Mouse (Mus musculus): ENCODE measurements around the gene Cfap99. TPM values are rescaled to one million over a fixed set of nuclear protein-coding genes. Genes with fewer than 3 reads are reported as not detected.

Gene Cfap99
- polyA plus RNA-seq (2015; fragmentation: Nextera tagmentation; extraction: Ambion mirVana): 0.14 TPM in 1 of 2 replicates, not detected in the other

DNA sequence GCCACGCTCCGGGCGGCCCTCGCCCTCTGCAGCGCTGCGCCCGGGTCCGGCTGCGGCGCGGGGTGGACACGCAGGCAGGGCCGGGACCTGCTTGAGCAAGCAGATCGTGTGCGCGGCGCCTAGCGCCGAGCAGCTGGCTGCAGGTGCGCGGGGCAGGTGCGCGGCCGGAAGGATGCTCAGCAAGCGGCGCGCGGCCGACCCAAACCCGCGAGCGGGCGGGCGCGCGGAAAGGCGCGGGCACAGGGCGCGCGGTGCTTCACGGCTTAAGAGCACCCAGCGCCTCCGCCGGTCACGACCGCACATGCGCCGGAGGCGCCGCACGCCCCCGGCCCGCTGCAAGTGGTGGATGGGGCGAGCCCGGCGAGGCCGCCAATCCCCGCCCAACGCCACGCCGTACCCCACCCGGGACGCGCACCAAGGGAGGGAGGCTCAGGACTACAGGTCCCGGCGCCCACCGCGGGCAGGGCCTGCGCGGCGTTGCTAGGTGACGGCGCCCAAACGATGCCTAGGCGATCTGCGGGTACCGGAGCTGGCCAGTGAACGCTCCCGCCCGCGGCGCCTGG lies at the start of gene Cfap99, which contains the start of gene Zfyve28:
Gene Cfap99 (plus strand): TSS at position 447 of the 563 bp plus-strand sequence.
Gene Zfyve28 (minus strand): TSS at position 296 of the 563 bp plus-strand sequence.
- peak within 1 kb of the TSS; percentile 92 for H3K4me2 ChIP-seq (ENCODE audit: low read depth, low read length)
- no peak within 1 kb of the TSS for H3K27ac ChIP-seq (ENCODE audit: low read length)
- H3K27me3 ChIP-seq (ENCODE audit: control insufficient read depth, insufficient read depth, low read length): peaks cover 37% of the 10 kb centered on the region
- H3K4me3 ChIP-seq (replicated peaks; ENCODE audit: low read length): peak within 1 kb of the TSS; percentile 59
- H3K36me3 ChIP-seq (ENCODE audit: control insufficient read depth, insufficient read depth, low read length): no peaks in the 10 kb centered on the region
- no peaks in the 10 kb centered on the region for H3K9me3 ChIP-seq (replicated peaks; ENCODE audit: control insufficient read depth, low read length)
- WGBS: under 1% methylated on average over 82 of the region's 83 CpGs
- peak; percentile 93 for ATAC-seq (ENCODE audit: insufficient read depth, low FRiP score)
- peak within 1 kb of the TSS; percentile 60 for H3K9ac ChIP-seq (ENCODE audit: low read length)
- H3K4me1 ChIP-seq (ENCODE audit: control insufficient read depth, insufficient read depth, low read length): peaks cover 12% of the 10 kb centered on the region; the same call in 1 of the 2 replicates

DNA sequence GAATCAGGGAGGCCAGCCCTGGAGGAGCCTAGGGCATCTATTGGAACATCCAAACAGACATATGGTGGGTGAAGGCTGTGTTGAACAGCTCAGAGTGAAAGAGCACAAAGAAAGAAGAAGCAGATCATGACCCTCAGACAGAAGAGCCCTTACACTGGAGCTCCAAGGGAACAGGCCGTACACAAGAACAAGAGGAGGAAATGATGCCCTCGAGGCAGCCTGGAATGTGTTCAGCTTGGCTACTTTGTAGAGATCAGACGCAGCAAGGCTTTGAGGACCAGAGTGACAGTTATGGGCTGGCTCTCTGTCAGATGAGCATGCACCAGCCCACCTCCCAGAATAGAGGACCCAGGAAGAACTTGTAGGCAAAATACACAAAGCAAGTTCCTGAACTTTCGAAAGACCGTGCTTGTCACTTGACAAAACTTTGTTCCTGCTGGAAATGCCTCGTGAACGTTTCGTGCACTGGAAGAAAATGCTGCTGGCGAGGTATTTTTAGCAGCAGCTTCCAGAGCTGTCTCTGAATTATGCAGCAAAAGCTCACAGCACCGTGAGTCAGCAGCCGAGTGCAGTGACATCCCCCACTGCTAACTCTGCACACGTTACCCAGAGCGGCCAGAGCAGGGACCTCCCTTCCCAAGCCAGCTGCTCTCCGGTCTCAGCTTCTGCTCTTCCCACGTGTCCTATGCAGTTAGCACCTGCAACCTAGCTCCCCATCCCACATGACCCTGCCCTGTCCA lies 46.0 kb upstream of the Cfap99 start:
- WGBS: 16% methylated on average over 15 of the region's 15 CpGs
- H3K4me2 ChIP-seq (ENCODE audit: low read depth, low read length): no peak overlapping the region
- H3K9me3 ChIP-seq (replicated peaks; ENCODE audit: control insufficient read depth, low read length): no peaks in the 10 kb centered on the region
- peak overlapping the region; percentile 63; the same call in 1 of the 2 replicates for H3K27ac ChIP-seq (ENCODE audit: low read length)
- 0 out of 2 replicates have a peak overlapping the region, but pooled peaks have one; percentile 1 for H3K9ac ChIP-seq (ENCODE audit: low read length)
- H3K4me1 ChIP-seq (ENCODE audit: control insufficient read depth, insufficient read depth, low read length): peaks cover 8% of the 10 kb centered on the region; the same call in 1 of the 2 replicates
- H3K36me3 ChIP-seq (ENCODE audit: control insufficient read depth, insufficient read depth, low read length): no peaks in the 10 kb centered on the region
- H3K27me3 ChIP-seq (ENCODE audit: control insufficient read depth, insufficient read depth, low read length): no peaks in the 10 kb centered on the region
- no peak overlapping the region for H3K4me3 ChIP-seq (replicated peaks; ENCODE audit: low read length)
- peak; percentile 64 for ATAC-seq (ENCODE audit: insufficient read depth, low FRiP score)

DNA sequence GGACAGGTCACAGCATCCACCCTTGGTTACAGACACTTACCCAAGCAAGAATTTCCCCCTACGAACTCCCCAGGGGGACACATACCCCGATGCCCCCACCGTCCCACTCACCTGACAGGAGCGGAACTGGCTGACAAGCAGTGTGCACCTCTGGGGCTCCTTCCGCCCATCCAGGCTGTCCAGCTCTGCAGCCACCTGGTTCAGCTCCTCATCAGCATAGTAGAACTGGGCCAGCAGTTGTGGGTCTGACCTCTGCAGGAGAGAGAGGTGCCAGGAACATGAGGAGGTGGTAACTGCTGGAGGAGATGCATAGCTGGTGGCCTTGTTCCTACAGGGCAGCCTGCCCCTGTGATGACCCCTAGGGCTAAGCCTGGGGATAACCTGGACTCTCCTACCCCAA lies 45.3 kb upstream of the Cfap99 start:
- H3K27me3 ChIP-seq (ENCODE audit: control insufficient read depth, insufficient read depth, low read length): no peaks in the 10 kb centered on the region
- H3K9ac ChIP-seq (ENCODE audit: low read length): no peak overlapping the region
- no peaks in the 10 kb centered on the region for H3K9me3 ChIP-seq (replicated peaks; ENCODE audit: control insufficient read depth, low read length)
- H3K4me1 ChIP-seq (ENCODE audit: control insufficient read depth, insufficient read depth, low read length): peaks cover 8% of the 10 kb centered on the region; the same call in 1 of the 2 replicates
- H3K4me3 ChIP-seq (replicated peaks; ENCODE audit: low read length): no peak overlapping the region
- no peaks in the 10 kb centered on the region for H3K36me3 ChIP-seq (ENCODE audit: control insufficient read depth, insufficient read depth, low read length)
- 85% methylated on average over 5 of the region's 5 CpGs for WGBS
- 0 out of 2 replicates have a peak, but pooled peaks have one; percentile 40 for ATAC-seq (ENCODE audit: insufficient read depth, low FRiP score)
- H3K27ac ChIP-seq (ENCODE audit: low read length): no peak overlapping the region
- no peak overlapping the region for H3K4me2 ChIP-seq (ENCODE audit: low read depth, low read length)

DNA sequence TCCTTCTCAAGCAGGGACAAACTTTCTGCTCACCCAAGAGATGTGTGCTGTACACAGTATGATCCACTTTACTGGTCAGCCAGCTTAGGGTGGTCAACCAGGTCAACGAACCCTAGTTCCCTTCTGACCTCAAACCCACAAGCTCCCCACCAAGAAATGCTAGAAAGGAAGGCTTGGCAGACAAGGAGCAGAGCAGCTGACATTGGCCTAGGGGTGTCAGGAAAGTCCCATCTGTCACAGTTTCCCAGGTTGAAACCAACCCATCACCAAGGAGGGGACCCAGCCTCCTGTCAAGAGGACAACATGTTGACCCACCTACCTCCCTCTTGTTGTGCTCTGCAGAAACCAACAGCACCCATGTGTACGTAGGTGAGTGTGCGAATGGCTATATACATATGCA lies 42.0 kb upstream of the Cfap99 start:
- ATAC-seq (ENCODE audit: insufficient read depth, low FRiP score): no peak
- no peaks in the 10 kb centered on the region for H3K36me3 ChIP-seq (ENCODE audit: control insufficient read depth, insufficient read depth, low read length)
- 95% methylated on average over 3 of the region's 3 CpGs for WGBS
- no peak overlapping the region for H3K4me2 ChIP-seq (ENCODE audit: low read depth, low read length)
- H3K4me3 ChIP-seq (replicated peaks; ENCODE audit: low read length): no peak overlapping the region
- H3K9ac ChIP-seq (ENCODE audit: low read length): no peak overlapping the region
- H3K27ac ChIP-seq (ENCODE audit: low read length): no peak overlapping the region
- peaks cover 8% of the 10 kb centered on the region for H3K4me1 ChIP-seq (ENCODE audit: control insufficient read depth, insufficient read depth, low read length)
- H3K9me3 ChIP-seq (replicated peaks; ENCODE audit: control insufficient read depth, low read length): no peaks in the 10 kb centered on the region
- H3K27me3 ChIP-seq (ENCODE audit: control insufficient read depth, insufficient read depth, low read length): no peaks in the 10 kb centered on the region

DNA sequence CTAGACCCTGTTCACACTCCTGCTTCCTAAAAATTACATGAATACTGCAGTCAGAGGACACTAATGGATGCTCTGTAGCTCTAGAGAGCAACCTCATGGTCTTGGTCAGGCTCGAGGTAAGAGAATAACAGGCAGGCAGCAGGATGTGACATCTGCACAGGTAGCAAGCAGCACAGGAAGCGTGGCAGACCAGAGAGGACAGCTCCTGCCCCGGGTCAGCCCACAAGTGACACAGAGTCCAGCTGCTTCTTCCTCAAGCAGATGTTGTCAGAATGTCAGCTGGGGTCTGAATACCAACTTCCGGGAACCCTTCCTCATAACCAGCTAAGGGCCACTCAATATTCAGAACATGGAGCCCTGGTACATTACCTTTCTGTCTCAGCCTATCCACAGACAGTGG lies 39.3 kb upstream of the Cfap99 start:
- no peak overlapping the region for H3K4me3 ChIP-seq (replicated peaks; ENCODE audit: low read length)
- H3K4me2 ChIP-seq (ENCODE audit: low read depth, low read length): no peak overlapping the region
- no peaks in the 10 kb centered on the region for H3K27me3 ChIP-seq (ENCODE audit: control insufficient read depth, insufficient read depth, low read length)
- H3K27ac ChIP-seq (ENCODE audit: low read length): no peak overlapping the region
- no peaks in the 10 kb centered on the region for H3K36me3 ChIP-seq (ENCODE audit: control insufficient read depth, insufficient read depth, low read length)
- peaks cover 7% of the 10 kb centered on the region for H3K4me1 ChIP-seq (ENCODE audit: control insufficient read depth, insufficient read depth, low read length)
- no peaks in the 10 kb centered on the region for H3K9me3 ChIP-seq (replicated peaks; ENCODE audit: control insufficient read depth, low read length)
- whole genome bisulfite sequencing: 70% methylated on average over 4 of the region's 4 CpGs
- no peak for ATAC-seq (ENCODE audit: insufficient read depth, low FRiP score)
- H3K9ac ChIP-seq (ENCODE audit: low read length): no peak overlapping the region

DNA sequence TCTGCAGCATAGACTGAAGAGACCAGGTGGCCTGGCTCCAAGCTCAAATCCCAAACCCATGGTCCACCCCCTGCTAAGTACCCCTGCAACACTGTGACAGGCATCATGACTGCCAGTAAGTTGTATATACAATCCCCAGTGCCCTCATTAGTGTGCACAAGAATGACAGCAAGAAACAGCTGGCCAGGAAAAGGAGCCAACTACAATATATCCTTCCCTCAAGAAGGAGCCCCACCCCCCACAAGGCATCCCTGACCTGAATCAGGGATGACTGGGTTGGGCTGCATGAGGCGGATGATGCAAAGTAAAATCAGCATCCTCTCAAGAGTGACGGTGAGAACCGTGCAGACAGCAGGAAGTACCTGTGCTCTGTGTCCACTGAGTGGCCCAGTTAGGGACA lies 38.3 kb upstream of the Cfap99 start:
- no peaks in the 10 kb centered on the region for H3K36me3 ChIP-seq (ENCODE audit: control insufficient read depth, insufficient read depth, low read length)
- 48% methylated on average over 3 of the region's 3 CpGs for WGBS
- H3K27ac ChIP-seq (ENCODE audit: low read length): no peak overlapping the region
- H3K9ac ChIP-seq (ENCODE audit: low read length): no peak overlapping the region
- H3K4me1 ChIP-seq (ENCODE audit: control insufficient read depth, insufficient read depth, low read length): peaks cover 7% of the 10 kb centered on the region
- no peaks in the 10 kb centered on the region for H3K27me3 ChIP-seq (ENCODE audit: control insufficient read depth, insufficient read depth, low read length)
- ATAC-seq (ENCODE audit: insufficient read depth, low FRiP score): peak; percentile 22; the same call in 1 of the 2 replicates
- H3K9me3 ChIP-seq (replicated peaks; ENCODE audit: control insufficient read depth, low read length): no peaks in the 10 kb centered on the region
- no peak overlapping the region for H3K4me2 ChIP-seq (ENCODE audit: low read depth, low read length)
- H3K4me3 ChIP-seq (replicated peaks; ENCODE audit: low read length): no peak overlapping the region

DNA sequence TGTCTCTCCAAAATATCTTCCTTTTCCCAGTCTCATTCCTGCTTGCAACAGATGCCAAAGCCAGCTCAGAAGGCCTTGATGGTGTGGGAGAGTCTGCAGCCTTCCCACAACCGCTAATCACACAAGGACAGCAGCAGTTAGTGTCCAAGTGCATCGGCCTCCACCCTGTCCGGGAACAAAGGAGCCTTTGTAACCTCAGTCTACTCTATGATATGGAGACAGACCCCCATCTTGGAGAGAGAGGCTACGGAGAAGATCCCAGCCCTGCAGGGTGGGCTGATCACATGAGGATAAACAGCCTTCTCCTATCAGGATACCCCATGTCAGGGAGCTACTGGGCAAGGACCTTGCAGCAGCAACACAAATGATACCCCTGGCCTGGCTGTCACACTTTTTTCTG lies 36.6 kb upstream of the Cfap99 start:
- WGBS: 33% methylated on average over 4 of the region's 4 CpGs
- Histone ChIP-seq H3K4me2 (ENCODE audit: low read depth, low read length) (no peak overlapping the region), H3K4me3 (replicated peaks; ENCODE audit: low read length) (no peak overlapping the region), H3K27me3 (ENCODE audit: control insufficient read depth, insufficient read depth, low read length) (no peaks in the 10 kb centered on the region), H3K9ac (ENCODE audit: low read length) (no peak overlapping the region), H3K36me3 (ENCODE audit: control insufficient read depth, insufficient read depth, low read length) (no peaks in the 10 kb centered on the region), H3K27ac (ENCODE audit: low read length) (no peak overlapping the region), H3K9me3 (replicated peaks; ENCODE audit: control insufficient read depth, low read length) (no peaks in the 10 kb centered on the region), H3K4me1 (ENCODE audit: control insufficient read depth, insufficient read depth, low read length) (peaks cover 7% of the 10 kb centered on the region)
- peak; percentile 31; the same call in 1 of the 2 replicates for ATAC-seq (ENCODE audit: insufficient read depth, low FRiP score)

DNA sequence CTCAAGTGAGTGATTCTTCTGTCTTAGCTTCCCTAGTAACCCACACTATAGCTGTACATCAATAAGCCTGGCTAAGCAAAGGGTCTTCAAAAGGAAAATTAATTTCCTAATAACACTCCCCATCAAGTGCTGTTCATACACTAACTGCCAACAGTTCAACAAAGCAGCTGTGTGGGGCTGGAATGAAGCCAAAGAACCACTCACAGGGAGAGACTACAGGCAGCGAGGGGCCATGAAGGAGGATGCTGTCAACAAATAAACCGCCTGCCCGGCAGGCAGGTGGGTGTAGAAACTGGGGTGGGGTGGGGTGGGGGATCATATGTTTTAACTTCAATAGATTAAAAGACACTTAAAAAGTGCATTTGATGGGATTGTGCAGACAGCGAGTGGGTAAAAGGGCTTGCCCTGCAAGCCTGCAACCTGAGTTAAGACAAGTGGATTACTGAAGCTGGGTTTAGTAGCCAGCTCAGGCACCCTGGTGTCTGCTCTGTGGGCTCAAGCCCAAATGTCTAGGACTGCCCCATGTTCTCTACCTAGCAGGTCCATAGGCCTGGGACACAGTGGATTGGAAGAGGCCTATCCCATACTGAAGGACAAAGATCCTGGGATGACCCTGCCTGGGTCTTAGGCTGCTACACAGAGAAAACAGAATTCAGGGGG lies 36.0 kb upstream of the Cfap99 start:
- peak; percentile 63; the same call in 1 of the 2 replicates for ATAC-seq (ENCODE audit: insufficient read depth, low FRiP score)
- 19% methylated on average over 4 of the region's 4 CpGs for WGBS

More for the DNA sequence above, 36.0 kb upstream of the Cfap99 start:
- no peak overlapping the region for H3K27ac ChIP-seq (ENCODE audit: low read length)
- H3K36me3 ChIP-seq (ENCODE audit: control insufficient read depth, insufficient read depth, low read length): no peaks in the 10 kb centered on the region
- H3K9ac ChIP-seq (ENCODE audit: low read length): no peak overlapping the region
- H3K4me1 ChIP-seq (ENCODE audit: control insufficient read depth, insufficient read depth, low read length): peaks cover 7% of the 10 kb centered on the region
- H3K4me3 ChIP-seq (replicated peaks; ENCODE audit: low read length): no peak overlapping the region
- H3K27me3 ChIP-seq (ENCODE audit: control insufficient read depth, insufficient read depth, low read length): no peaks in the 10 kb centered on the region
- no peaks in the 10 kb centered on the region for H3K9me3 ChIP-seq (replicated peaks; ENCODE audit: control insufficient read depth, low read length)
- no peak overlapping the region for H3K4me2 ChIP-seq (ENCODE audit: low read depth, low read length)

All from stomach, embryonic 16.5 days (tissue).